Mouse (Mus musculus) lung, postnatal 0 days (tissue): ENCODE data around the gene Sall2. TPM values are rescaled to one million over a fixed set of nuclear protein-coding genes. Genes with fewer than 3 reads are reported as not detected.
"Not testable (repeated sequence)": the region's sequence is repeated elsewhere in the genome, so short reads cannot be mapped to it uniquely, and the experiment has no call there.

Experiments used
- ATAC-seq: fragments of 200-750 bp; cut with Nextera tagmentation; 2 replicates; pipeline ENCODE4 v1.8.0; 2017; ENCODE audit warnings: moderate library complexity
- DNase-seq: peaks from one replicate; pipeline ENCODE4 v3.0.0-alpha.2; 2016; ENCODE audit warnings: low spot score
- H3K27ac ChIP-seq: fragments of 300-500 bp; sonication (generic); 2 replicates; pipeline ENCODE4 v1.5.1; 2014; ENCODE audit warnings: antibody characterized with exemption, mild to moderate bottlenecking, low read length, mixed read lengths
- H3K27me3 ChIP-seq: fragments of 300-500 bp; sonication (generic); replicated peaks from 2 replicates; pipeline ENCODE4 v1.6.1; 2014; ENCODE audit warnings: low read length, mixed read lengths; ENCODE audit not compliant: insufficient read depth
- H3K36me3 ChIP-seq: fragments of 300-500 bp; sonication (generic); 2 replicates; pipeline ENCODE4 v1.6.1; 2014; ENCODE audit warnings: low read length, mixed read lengths; ENCODE audit not compliant: insufficient read depth
- H3K4me1 ChIP-seq: fragments of 300-500 bp; sonication (generic); 2 replicates; pipeline ENCODE4 v1.6.1; 2014; ENCODE audit warnings: antibody characterized with exemption, low read depth, low read length, mixed read lengths; ENCODE audit not compliant: insufficient read depth
- H3K4me2 ChIP-seq: fragments of 300-500 bp; sonication (generic); replicated peaks from 2 replicates; pipeline ENCODE4 v1.6.1; 2014; ENCODE audit warnings: low read depth, mild to moderate bottlenecking, low read length, moderate library complexity, mixed read lengths
- H3K4me3 ChIP-seq: fragments of 300-500 bp; sonication (generic); 2 replicates; pipeline ENCODE4 v1.5.1; 2014; ENCODE audit warnings: low read depth, low read length
- H3K9ac ChIP-seq: fragments of 300-500 bp; sonication (generic); replicated peaks from 2 replicates; pipeline ENCODE4 v1.6.1; 2014; ENCODE audit warnings: low read depth, mild to moderate bottlenecking
- H3K9me3 ChIP-seq: fragments of 300-500 bp; sonication (generic); 2 replicates; pipeline ENCODE4 v1.6.1; 2016; ENCODE audit warnings: low read length, mixed read lengths
- CTCF ChIP-seq: IDR thresholded peaks from 2 replicates; pipeline ENCODE4 v1.5.1; 2016; ENCODE audit warnings: antibody characterized with exemption, mild to moderate bottlenecking
- EP300 ChIP-seq: IDR thresholded peaks from 2 replicates; pipeline ENCODE4 v1.6.1; 2016; ENCODE audit warnings: antibody characterized with exemption, mild to moderate bottlenecking, control low read depth
- WGBS: fragments of 180-500 bp; shearing (Covaris S2); extraction: QIAGEN DNeasy Blood & Tissue Kit; methylation state at CpG from one replicate; pipeline ENCODE4 v1.1.7; 2014; 5-methylcytosine and 5-hydroxymethylcytosine counted together
- polyA plus RNA-seq: library from polyadenylated mRNA; unstranded; fragments of >200 nt; fragmentation: Nextera tagmentation; extraction: Ambion mirVana; gene quantifications from 2 replicates; pipeline ENCODE4 v1.2.1, GENCODE M21; 2015

Sall2 gene
- polyA plus RNA-seq, 1 experiment from 2014 or later: 3.8 TPM

GRCm38 (mm10) chr14:52315283-52315780, 13.2 kb downstream of the Sall2 start:
- H3K4me2 ChIP-seq: peak overlapping the region; percentile 89
- WGBS: 3% methylated on average over 17 of the region's 17 CpGs
- ATAC-seq (0 out of 2 replicates have a peak, but pooled peaks have one; percentile 2), DNase-seq (no peak)
- H3K9ac ChIP-seq: peak overlapping the region; percentile 71
- no peaks in the 10 kb centered on the region for H3K9me3 ChIP-seq
- no peaks in the 10 kb centered on the region for H3K4me1 ChIP-seq
- peak overlapping the region; percentile 74 for H3K4me3 ChIP-seq
- no peak for TF ChIP-seq EP300
- TF ChIP-seq CTCF: no peak
- no peak overlapping the region for H3K27ac ChIP-seq
- H3K27me3 ChIP-seq: no peaks in the 10 kb centered on the region
- no peaks in the 10 kb centered on the region for H3K36me3 ChIP-seq

GRCm38 (mm10) chr14:52314808-52315150, 13.8 kb downstream of the Sall2 start:
- no peak overlapping the region for H3K4me3 ChIP-seq
- peak overlapping the region; percentile 89 for H3K4me2 ChIP-seq
- TF ChIP-seq EP300 (no peak), CTCF (peak; percentile 33; the same call in 1 of the 2 replicates)
- H3K9me3 ChIP-seq: no peaks in the 10 kb centered on the region
- no peaks in the 10 kb centered on the region for H3K4me1 ChIP-seq
- H3K27me3 ChIP-seq: no peaks in the 10 kb centered on the region
- H3K9ac ChIP-seq: peak overlapping the region; percentile 71; the same call in 1 of the 2 replicates
- H3K36me3 ChIP-seq: no peaks in the 10 kb centered on the region
- H3K27ac ChIP-seq: no peak overlapping the region
- 40% methylated on average over 8 of the region's 8 CpGs for whole genome bisulfite sequencing
- DNase-seq (no peak), ATAC-seq (no peak)

- Histone ChIP-seq H3K27ac (no peak overlapping the region), H3K4me3 (no peak overlapping the region), H3K27me3 (no peaks in the 10 kb centered on the region), H3K9ac (0 out of 2 replicates have a peak overlapping the region, but pooled peaks have one; percentile 71), H3K9me3 (no peaks in the 10 kb centered on the region), H3K4me2 (peak overlapping the region; percentile 89), H3K36me3 (no peaks in the 10 kb centered on the region), H3K4me1 (no peaks in the 10 kb centered on the region)
- DNase-seq: no peak
- WGBS: 81% methylated on average over 26 of the region's 26 CpGs
- no peak for ATAC-seq
- TF ChIP-seq CTCF: no peak
- TF ChIP-seq EP300: no peak
Observed at GRCm38 (mm10) chr14:52313931-52314807, 14.4 kb downstream of the Sall2 start.

GRCm38 (mm10) chr14:52310906-52311305, 17.7 kb downstream of the Sall2 start:
- H3K36me3 ChIP-seq: no peaks in the 10 kb centered on the region
- no peak overlapping the region for H3K4me2 ChIP-seq
- no peak for ATAC-seq
- H3K4me3 ChIP-seq: no peak overlapping the region
- TF ChIP-seq CTCF: no peak
- TF ChIP-seq EP300: no peak
- no peak overlapping the region for H3K27ac ChIP-seq
- H3K9me3 ChIP-seq: no peaks in the 10 kb centered on the region
- no peak for DNase-seq
- no peaks in the 10 kb centered on the region for H3K27me3 ChIP-seq
- H3K9ac ChIP-seq: no peak overlapping the region
- H3K4me1 ChIP-seq: no peaks in the 10 kb centered on the region
- 86% methylated on average over 2 of the region's 2 CpGs for WGBS

DNA sequence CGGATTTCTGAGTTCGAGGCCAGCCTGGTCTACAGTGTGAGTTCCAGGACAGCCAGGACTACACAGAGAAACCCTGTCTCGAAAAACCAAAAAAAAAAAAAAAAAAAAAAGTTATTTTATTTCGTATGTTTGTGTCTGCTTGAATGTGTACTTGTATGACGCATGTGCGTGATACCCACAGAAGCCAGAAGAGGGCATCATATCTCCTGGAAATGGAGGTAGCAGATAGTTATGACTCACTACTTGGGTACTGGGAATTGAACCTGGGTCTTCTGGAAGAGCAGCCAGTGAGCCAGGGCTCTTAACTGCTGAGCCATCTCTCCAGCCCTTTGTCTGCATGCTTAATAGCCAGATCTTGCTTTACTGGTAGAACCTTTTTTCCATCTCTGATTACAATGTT, 18.2 kb downstream of the Sall2 start:
- peak; percentile 34 for TF ChIP-seq CTCF
- not testable (repeated sequence) for ATAC-seq, DNase-seq, H3K9me3 ChIP-seq, H3K4me2 ChIP-seq, H3K4me1 ChIP-seq, H3K4me3 ChIP-seq, H3K36me3 ChIP-seq, H3K27me3 ChIP-seq, H3K27ac ChIP-seq, H3K9ac ChIP-seq
- 92% methylated on average over 5 of the region's 6 CpGs for WGBS

DNA sequence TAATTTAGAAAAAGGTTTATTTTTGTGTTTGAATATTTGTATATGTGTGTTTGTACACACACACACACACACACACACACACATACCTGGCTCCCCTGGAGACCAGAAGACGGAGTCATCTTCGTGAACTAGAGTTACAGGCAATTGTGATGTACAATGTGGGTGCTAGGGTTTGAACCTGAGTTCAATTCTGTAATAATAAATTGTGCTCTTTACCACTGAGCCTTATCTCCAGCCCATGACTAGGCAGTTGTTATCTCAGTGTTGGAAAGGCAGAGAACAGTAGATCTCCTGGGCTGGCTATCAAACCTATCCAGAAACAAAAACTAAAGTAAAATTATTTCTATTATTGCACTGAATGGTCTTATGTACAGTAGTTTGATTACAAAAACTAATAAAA, 22.5 kb downstream of the Sall2 start:
- Histone ChIP-seq H3K4me2 (no peak overlapping the region), H3K36me3 (no peaks in the 10 kb centered on the region), H3K9ac (no peak overlapping the region), H3K9me3 (no peaks in the 10 kb centered on the region), H3K4me3 (no peak overlapping the region), H3K27me3 (no peaks in the 10 kb centered on the region), H3K4me1 (no peaks in the 10 kb centered on the region; the same call in 1 of the 2 replicates), H3K27ac (no peak overlapping the region)
- 96% methylated on average over 2 of the region's 2 CpGs for WGBS
- no peak for TF ChIP-seq CTCF
- TF ChIP-seq EP300: no peak
- DNase-seq: no peak
- ATAC-seq: no peak
